Mouse (Mus musculus) hindbrain, embryonic 16.5 days (tissue): ENCODE results near the gene Mok. TPM values are rescaled to one million over a fixed set of nuclear protein-coding genes. Genes with fewer than 3 reads are reported as not detected.

Experiments
- ATAC-seq: fragments of 200-750 bp; cut with Nextera tagmentation; 2 replicates; pipeline ENCODE4 v1.8.0; 2017; ENCODE audit warnings: moderate TSS enrichment, moderate library complexity
- H3K27ac ChIP-seq: fragments of 300-500 bp; sonication (generic); 2 replicates; pipeline ENCODE4 v1.5.1; 2014; ENCODE audit warnings: low read depth, mild to moderate bottlenecking, control low read depth, low read length, moderate library complexity
- H3K27me3 ChIP-seq: fragments of 300-500 bp; sonication (generic); replicated peaks from 2 replicates; pipeline ENCODE4 v1.6.1; 2014; ENCODE audit warnings: low read length; ENCODE audit not compliant: control insufficient read depth, insufficient read depth
- H3K36me3 ChIP-seq: fragments of 300-500 bp; sonication (generic); 2 replicates; pipeline ENCODE4 v1.6.1; 2014; ENCODE audit warnings: mild to moderate bottlenecking, low read length, moderate library complexity, mixed read lengths; ENCODE audit not compliant: control insufficient read depth, insufficient read depth
- H3K4me1 ChIP-seq: fragments of 300-500 bp; sonication (generic); 2 replicates; pipeline ENCODE4 v1.6.1; 2014; ENCODE audit warnings: low read depth, low read length; ENCODE audit not compliant: control insufficient read depth, insufficient read depth
- H3K4me2 ChIP-seq: fragments of 300-500 bp; sonication (generic); 2 replicates; pipeline ENCODE4 v1.6.1; 2014; ENCODE audit warnings: mild to moderate bottlenecking, low read length, control low read depth, moderate library complexity
- H3K4me3 ChIP-seq: fragments of 300-500 bp; sonication (generic); 2 replicates; pipeline ENCODE4 v1.5.1; 2014; ENCODE audit warnings: mild to moderate bottlenecking, low read length, control low read depth, moderate library complexity
- H3K9ac ChIP-seq: fragments of 300-500 bp; sonication (generic); 2 replicates; pipeline ENCODE4 v1.6.1; 2014; ENCODE audit warnings: low read depth, mild to moderate bottlenecking, control low read depth, low read length, moderate library complexity
- H3K9me3 ChIP-seq: fragments of 300-500 bp; sonication (generic); 2 replicates; pipeline ENCODE4 v1.6.1; 2014; ENCODE audit warnings: mild to moderate bottlenecking, low read length, moderate library complexity; ENCODE audit not compliant: control insufficient read depth
- WGBS: fragments of 180-500 bp; shearing (Covaris S2); extraction: QIAGEN DNeasy Blood & Tissue Kit; methylation state at CpG from one replicate; pipeline ENCODE4 v1.1.7; 2014; 5-methylcytosine and 5-hydroxymethylcytosine counted together
- polyA plus RNA-seq: library from polyadenylated mRNA; unstranded; fragments of >200 nt; fragmentation: Nextera tagmentation; extraction: Ambion mirVana; gene quantifications from 2 replicates; pipeline ENCODE4 v1.2.1, GENCODE M21; 2015

Gene Mok
- polyA plus RNA-seq, 1 experiment from 2014 or later = 16.8 TPM

DNA sequence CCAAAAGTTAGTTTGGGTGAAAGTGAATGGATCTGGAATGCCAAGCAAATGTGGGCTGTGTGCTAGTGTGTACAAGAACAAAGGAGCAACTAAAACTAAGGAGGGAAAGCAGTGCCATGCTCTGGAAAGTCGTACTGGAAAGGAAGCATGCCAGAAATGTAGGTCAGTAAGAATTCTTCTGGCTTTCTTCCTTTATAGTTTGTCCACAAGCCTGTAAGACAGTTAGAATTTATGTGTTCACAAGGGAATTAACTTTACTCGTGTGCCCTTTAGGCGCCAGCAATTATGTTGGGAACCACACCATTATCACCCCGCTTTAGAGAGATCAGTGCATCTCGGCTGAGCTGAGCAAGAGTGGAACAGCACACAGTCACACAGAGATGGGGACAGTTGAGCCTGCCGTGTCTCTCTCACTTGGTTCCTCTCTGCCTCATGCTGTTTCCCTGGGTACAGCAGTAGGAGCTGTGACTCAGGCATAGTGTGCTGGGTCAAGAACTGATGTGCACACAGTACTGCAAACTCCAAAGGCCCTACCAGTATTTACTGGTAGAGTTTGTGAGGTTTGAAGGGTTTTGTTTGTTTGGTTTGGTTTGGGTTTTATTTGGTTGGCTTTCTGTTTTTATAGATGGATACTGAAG, 71.0 kb downstream of the Mok start:
- Histone ChIP-seq H3K9me3 (no peaks in the 10 kb centered on the region), H3K4me2 (no peak overlapping the region), H3K9ac (no peak overlapping the region), H3K4me1 (peaks cover 9% of the 10 kb centered on the region), H3K36me3 (no peaks in the 10 kb centered on the region), H3K27me3 (no peaks in the 10 kb centered on the region), H3K27ac (peak overlapping the region; percentile 36; the same call in 1 of the 2 replicates), H3K4me3 (no peak overlapping the region)
- whole genome bisulfite sequencing = 65% methylated on average over 6 of the region's 6 CpGs
- peak; percentile 45; the same call in 1 of the 2 replicates for ATAC-seq

DNA sequence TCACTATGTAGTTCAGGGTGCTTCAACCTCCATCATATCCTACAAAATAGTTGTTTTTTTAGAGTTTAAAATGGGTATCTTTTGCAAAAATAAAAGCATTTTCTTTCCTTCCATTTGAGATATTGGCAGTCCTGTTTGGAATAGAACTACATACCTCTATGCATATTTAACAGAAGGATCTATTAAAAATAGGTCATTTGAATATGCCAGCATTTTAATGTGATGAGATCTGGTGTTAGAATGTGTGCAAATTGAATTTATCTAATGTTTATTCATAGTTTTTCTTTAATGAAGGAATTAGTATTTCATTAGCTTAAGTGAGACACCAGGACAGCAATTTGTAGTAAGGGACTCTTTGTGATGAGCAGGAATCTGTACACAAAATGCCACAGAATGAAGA, 72.2 kb downstream of the Mok start:
- Histone ChIP-seq H3K27ac (no peak overlapping the region), H3K4me2 (no peak overlapping the region)

DNA sequence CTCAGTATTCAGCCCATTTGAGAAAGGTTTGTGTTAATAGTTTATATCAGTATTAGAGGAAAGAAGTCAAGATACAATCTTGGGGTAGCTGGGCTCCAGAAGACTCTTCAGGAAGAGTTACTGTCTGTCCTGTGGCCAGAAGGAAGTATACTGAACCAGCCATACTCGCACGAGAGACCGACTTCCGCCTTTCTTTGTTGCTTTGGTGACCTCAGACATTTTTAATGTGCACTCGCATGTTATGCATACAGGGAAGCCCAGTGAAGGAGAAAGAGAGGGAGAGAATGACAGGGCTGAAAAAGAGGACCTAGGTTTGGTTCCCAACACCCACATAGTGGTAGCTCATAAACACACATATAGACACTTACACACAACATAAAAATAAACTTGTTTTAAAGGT, 76.2 kb downstream of the Mok start:
- Histone ChIP-seq H3K9ac (no peak overlapping the region), H3K4me3 (no peak overlapping the region), H3K36me3 (no peaks in the 10 kb centered on the region), H3K27ac (no peak overlapping the region), H3K4me2 (no peak overlapping the region), H3K27me3 (no peaks in the 10 kb centered on the region), H3K9me3 (no peaks in the 10 kb centered on the region), H3K4me1 (peaks cover 5% of the 10 kb centered on the region)
- WGBS = 81% methylated on average over 5 of the region's 5 CpGs
- no peak for ATAC-seq

More for the DNA sequence above, 72.2 kb downstream of the Mok start:
- Histone ChIP-seq H3K9ac (no peak overlapping the region), H3K27me3 (no peaks in the 10 kb centered on the region), H3K4me1 (peaks cover 9% of the 10 kb centered on the region), H3K9me3 (no peaks in the 10 kb centered on the region), H3K4me3 (no peak overlapping the region), H3K36me3 (no peaks in the 10 kb centered on the region)
- no peak for ATAC-seq

DNA sequence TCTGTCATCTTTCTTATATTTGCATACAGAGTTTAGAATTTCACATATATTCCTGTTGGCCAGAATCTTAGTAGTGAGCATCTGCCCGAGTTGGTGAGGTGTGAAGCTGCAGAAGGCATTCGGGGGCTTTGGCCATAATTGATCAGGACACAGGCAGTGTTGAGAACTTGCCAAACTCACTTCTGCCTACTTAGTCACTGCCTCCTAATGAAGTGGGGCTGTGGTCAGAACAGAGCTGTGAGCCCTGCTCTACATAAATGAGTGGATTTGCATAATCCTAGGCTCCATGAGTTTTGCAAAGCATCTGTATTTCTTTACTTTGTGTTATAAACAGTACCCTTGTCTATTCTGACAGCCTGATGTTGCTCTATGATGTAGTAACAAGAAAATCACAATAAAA, 78.4 kb downstream of the Mok start:
- 64% methylated on average over 2 of the region's 2 CpGs for WGBS
- H3K9me3 ChIP-seq = no peaks in the 10 kb centered on the region
- no peaks in the 10 kb centered on the region for H3K27me3 ChIP-seq
- no peaks in the 10 kb centered on the region for H3K36me3 ChIP-seq
- ATAC-seq = 0 out of 2 replicates have a peak, but pooled peaks have one; percentile 6
- H3K4me2 ChIP-seq = no peak overlapping the region
- H3K4me3 ChIP-seq = no peak overlapping the region
- no peak overlapping the region for H3K9ac ChIP-seq
- no peaks in the 10 kb centered on the region for H3K4me1 ChIP-seq
- no peak overlapping the region for H3K27ac ChIP-seq

DNA sequence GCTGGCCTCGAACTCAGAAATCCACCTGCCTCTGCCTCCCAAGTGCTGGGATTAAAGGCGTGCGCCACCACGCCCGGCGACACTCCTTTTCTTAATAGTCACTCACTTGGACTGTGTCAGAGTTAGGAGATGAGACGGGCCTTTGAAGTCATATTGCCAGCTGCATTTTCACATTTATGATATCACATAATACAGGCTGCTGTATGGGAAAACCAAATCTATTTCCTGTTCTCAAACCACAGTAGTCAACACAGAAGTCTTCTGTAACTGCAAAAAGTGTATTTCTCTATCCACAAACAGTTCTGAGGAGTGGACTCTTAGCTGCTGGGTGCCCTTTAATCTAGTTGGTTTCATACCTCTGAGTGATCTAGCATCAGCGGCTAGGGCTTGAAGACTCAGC, 81.8 kb downstream of the Mok start:
- H3K4me2 ChIP-seq = no peak overlapping the region
- whole genome bisulfite sequencing = 94% methylated on average over 8 of the region's 8 CpGs
- H3K36me3 ChIP-seq = no peaks in the 10 kb centered on the region
- H3K9me3 ChIP-seq = no peaks in the 10 kb centered on the region
- no peak overlapping the region for H3K27ac ChIP-seq
- no peak overlapping the region for H3K4me3 ChIP-seq
- no peak for ATAC-seq
- no peaks in the 10 kb centered on the region for H3K4me1 ChIP-seq
- H3K27me3 ChIP-seq = no peaks in the 10 kb centered on the region
- no peak overlapping the region for H3K9ac ChIP-seq

Other genes with a start within 250 kb of the Mok start
- gene Dync1h1, start 239.5 kb downstream of the Mok start, polyA plus RNA-seq = 85.8 and 91.5 TPM in 2 replicates
- 0.16 and 0.55 TPM in 2 replicates for gene 1700001K19Rik, start 158.3 kb downstream of the Mok start, polyA plus RNA-seq
- 1,477 and 1,618 TPM in 2 replicates for gene Hsp90aa1, start 138.2 kb downstream of the Mok start, polyA plus RNA-seq
- gene Wdr20, start 103.0 kb downstream of the Mok start, polyA plus RNA-seq = 23.0 TPM in 2 replicates
- 3.6 and 3.7 TPM in 2 replicates for gene Zfp839, start 9.3 kb upstream of the Mok start, polyA plus RNA-seq
- 80.9 and 98.1 TPM in 2 replicates for gene Cinp, start 48.2 kb upstream of the Mok start, polyA plus RNA-seq
- gene Tecpr2, start 48.3 kb upstream of the Mok start, polyA plus RNA-seq = 5.3 and 7.0 TPM in 2 replicates
- 12.2 and 14.2 TPM in 2 replicates for gene Ankrd9, start 138.1 kb upstream of the Mok start, polyA plus RNA-seq
- gene Rcor1, start 198.4 kb upstream of the Mok start, polyA plus RNA-seq = 4.1 and 4.5 TPM in 2 replicates